Mouse (Mus musculus): ENCODE measurements around the gene Vwa7. TPM values are rescaled to one million over a fixed set of nuclear protein-coding genes. Genes with fewer than 3 reads are reported as not detected.
"Not testable (repeated sequence)": the region's sequence is repeated elsewhere in the genome, so short reads cannot be mapped to it uniquely, and the experiment has no call there.

The Vwa7 gene
- total RNA-seq, 2 experiments from 2014 or later = 13.1 to 14.1 TPM

GRCm38 (mm10) chr17:35021842-35022477 is 5.6 kb downstream of the Vwa7 start:
- DNase-seq = peak; percentile 58 to 63

DNA sequence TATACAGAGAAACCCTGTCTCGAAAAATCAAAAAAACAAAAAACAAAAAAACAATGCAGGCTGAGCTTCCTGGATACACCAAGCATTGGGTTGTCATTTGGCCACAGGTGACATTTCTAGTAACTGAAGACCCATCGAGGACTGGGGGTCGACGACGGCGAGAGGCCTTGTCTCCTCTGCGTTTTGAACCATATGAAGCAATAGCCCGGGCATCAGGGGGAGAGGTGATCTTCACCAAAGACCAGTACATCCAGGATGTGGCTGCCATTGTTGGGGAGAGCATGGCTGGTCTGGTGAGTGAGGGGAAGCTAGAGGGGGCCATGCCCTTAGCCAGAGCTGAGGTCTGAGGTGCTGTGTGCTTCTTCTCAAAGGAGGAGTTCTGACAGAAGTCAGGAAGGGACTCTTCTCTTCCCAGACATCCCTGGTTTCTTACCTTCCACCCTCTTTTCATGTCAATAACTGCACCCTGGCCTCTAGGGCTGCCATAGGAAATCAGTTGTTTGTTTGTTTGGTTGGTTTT is 6.2 kb downstream of the Vwa7 start:
- DNase-seq = no peak

GRCm38 (mm10) chr17:35023221-35023620 is 6.8 kb downstream of the Vwa7 start:
- no peak for DNase-seq

DNA sequence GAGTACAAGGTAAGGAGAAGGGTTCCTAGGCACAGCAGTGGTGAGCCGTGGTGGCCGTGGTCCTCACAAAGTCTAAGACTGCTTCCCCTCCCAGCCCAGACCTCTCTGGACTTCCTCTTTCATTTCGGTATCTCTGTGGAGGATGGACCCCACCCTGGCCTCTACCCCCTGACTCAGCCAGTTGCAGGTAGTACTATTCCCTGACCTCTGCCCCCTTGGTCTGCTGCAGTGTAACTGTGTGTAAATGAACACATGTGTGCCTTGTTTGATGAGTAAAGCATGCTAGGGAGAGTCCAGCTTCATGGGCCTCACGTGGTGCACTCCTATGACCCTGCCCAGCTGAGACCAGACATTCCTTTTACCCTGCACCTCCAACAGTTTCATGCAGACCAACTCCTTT is 7.4 kb downstream of the Vwa7 start:
- peak in 1 of 2 experiments; percentile 47 for DNase-seq

GRCm38 (mm10) chr17:35024261-35024660 is 7.9 kb downstream of the Vwa7 start:
- no peak for DNase-seq

- DNase-seq = peak in 1 of 2 experiments; percentile 42
Observed at GRCm38 (mm10) chr17:35024691-35025488, 8.5 kb downstream of the Vwa7 start.

- DNase-seq = no peak
Observed at GRCm38 (mm10) chr17:35026206-35026605, 9.8 kb downstream of the Vwa7 start.

- no peak for DNase-seq
Observed at GRCm38 (mm10) chr17:35027277-35028068, 11.1 kb downstream of the Vwa7 start, which contains the start of gene Sapcd1. Gene Sapcd1, minus strand, starts transcription at chr17:35028016.

GRCm38 (mm10) chr17:35028315-35028714 is 11.9 kb downstream of the Vwa7 start:
- DNase-seq = no peak

GRCm38 (mm10) chr17:35029691-35030532 is 13.5 kb downstream of the Vwa7 start:
- DNase-seq = no peak

DNA sequence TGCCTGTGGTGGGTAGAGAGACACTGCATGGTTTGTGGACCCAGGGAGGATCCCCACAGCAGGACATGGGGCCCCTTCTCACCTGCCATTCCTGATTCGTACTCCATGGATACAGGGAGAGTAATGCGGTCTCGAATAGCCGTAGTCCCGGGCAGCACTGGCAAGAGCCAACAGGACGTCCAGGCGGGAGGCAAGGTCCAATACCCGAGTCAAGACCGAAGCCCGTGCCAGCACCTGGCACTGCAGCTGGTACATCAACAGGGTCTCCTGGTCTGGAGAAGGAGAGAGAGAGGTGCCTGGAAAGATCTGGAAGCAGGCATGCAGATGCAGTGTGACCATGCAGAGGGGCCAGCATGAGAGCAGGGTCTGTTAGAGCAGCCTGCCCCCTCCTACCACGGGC is 14.9 kb downstream of the Vwa7 start:
- no peak for DNase-seq

- no peak for DNase-seq
Observed at GRCm38 (mm10) chr17:35031880-35032279, 15.5 kb downstream of the Vwa7 start.

DNA sequence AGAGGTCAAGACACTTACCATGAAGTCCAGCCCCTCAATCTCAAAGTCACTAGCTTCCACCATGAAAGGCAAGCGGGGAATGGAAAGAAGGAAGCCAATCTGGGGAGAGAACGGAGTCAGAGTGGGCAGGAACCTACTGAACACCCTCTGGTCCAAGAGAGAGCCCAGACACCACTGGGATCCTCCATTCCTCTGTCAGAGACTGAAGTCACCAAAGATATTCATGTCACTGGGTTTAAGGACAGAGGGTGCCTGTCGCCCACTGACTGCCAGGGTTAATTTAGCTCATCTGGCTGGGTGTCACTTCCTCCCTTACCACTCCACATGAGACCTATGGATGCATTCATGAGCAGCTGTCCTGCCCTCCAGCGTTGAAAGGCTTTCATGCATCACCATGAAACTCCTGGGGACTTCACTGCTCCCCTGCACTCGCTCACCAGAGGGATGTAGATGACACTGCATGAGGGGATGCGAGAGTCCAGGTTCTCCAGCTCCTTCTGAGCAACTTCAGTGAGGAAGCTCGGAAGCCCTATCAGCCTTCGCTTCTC is 16.0 kb downstream of the Vwa7 start:
- no peak for DNase-seq

DNA sequence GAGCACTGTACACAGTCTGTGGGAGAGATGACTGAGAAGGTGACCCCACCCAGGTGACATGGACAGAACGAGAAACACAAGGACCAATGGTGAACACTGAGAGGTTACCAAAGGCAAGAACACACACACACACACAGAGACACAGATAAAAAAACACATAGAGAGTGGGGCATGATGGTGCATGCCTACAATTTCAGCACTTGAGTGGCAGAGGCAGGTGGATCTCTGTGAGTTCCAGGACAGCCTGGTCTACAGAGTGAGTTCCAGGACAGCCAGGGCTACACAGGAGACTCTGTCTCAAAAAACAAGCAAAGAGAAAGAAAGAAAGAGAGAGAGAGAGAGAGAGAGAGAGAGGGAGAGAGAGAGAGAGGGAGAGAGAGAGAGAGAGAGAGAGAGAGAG is 17.3 kb downstream of the Vwa7 start:
- not testable (repeated sequence) for DNase-seq

GRCm38 (mm10) chr17:35034896-35035295 is 18.5 kb downstream of the Vwa7 start:
- no peak for DNase-seq

DNA sequence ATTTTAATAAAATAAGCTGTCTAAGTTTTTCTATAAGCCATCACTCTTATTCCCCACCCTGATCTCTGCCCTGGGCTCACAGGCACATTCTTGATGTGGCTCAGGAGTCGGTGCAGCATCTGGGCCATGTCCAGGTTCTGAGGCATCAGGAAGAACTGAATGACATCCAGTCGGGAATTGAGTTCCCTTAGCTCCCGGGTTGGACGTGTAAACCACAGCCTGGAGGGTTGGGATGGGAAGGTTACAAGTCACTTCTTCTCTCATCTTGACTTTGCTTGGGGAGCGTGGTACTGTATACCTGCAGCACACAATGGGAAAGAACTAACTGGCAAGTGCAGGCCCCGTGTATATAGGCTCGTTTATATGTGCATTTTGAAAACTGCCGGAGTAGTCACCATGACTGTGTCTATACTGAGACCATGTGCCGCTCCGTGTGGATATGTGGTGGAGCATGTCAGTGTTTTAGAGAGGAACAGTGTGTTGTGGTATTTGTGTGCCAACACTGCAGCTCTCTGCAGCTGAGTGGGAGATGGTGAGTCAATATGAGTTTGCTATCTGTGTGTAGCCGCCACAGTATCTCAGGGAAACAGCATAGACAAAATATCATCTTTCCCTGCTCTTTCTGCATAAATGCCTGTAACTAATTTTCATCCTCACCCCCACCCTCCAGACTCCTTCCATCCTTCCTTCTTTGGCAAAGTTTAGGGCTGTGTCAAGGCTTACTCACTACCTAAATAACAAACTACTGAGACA is 22.9 kb downstream of the Vwa7 start:
- DNase-seq = no peak

DNA sequence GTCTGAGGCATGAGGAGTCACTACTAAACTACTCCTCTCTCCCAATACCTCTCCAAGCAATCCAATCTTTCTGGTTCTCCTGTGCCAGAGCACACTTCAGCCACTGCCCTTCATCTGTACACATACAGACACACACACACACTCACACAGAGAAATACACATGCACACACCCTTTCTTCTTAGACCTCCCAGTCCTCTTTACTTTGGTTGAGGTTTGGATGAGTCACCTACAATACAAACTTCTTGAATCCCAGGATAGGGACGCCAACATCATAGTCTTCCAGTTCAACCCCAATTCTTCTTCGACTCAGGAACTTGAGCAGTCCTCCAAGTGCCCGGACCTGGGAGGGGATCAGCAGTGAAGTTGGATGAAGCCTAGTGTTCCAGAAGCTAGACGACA is 27.4 kb downstream of the Vwa7 start:
- no peak for DNase-seq

DNA sequence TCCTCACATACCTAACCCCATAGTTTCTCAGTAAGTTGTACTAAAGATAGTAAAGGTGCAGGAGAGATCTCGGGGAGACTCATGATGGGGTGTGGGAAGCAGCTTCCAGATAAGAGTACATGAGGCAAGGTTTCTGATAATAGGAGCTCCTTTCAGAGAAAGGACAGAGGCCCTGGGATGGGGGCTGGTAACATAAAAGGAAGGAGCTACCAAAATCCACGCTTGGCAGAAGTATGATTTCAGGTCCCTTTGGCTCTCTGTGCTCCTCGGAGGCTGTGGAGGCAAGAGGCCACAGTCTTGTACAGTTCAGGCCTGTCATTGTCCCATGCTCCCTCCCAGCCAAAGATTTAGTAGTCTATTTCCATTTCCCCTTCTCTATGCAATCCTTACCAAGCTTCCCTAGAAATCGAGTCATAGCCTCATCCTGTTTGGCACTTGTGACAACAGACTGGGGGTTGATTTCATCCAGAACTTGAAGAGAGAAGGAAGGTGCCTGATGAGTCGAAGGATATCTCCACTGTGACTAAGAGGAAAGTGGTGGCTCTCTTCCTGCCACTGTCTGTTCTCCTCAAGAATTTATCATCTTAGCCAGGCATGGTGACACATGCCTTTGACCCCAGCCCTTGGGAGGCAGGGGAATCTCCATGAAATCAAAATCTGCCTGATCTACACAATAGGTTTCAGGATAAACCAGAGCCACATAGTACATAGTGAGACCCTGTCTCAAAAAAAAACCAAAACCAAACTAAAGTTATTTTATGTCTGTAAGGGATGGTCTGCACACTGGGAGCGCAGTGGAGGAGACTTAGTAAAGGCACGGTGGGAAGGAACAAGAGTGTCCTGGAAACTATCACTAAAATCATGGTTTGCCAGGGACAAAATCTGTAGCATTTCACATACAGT is 28.8 kb downstream of the Vwa7 start:
- no peak for DNase-seq
